Mouse (Mus musculus) heart, embryonic 11.5 days (tissue): Measurements from ENCODE around the gene Hist1h3f. TPM values are rescaled to one million over a fixed set of nuclear protein-coding genes. Genes with fewer than 3 reads are reported as not detected.
A peak's percentile ranks its signal among the peaks of the same experiment; 100 is the strongest.

Experiments
- ATAC-seq: fragments of 200-750 bp; cut with Nextera tagmentation; replicated peaks from 2 replicates; pipeline ENCODE4 v1.8.0; 2017; ENCODE audit warnings: moderate library complexity; ENCODE audit not compliant: insufficient number of reproducible peaks, low FRiP score, low TSS enrichment
- H3K27ac ChIP-seq: fragments of 300-500 bp; sonication (generic); 2 replicates; pipeline ENCODE4 v1.5.1; 2014; ENCODE audit warnings: mild to moderate bottlenecking, low read depth, low read length
- H3K27me3 ChIP-seq: fragments of 300-500 bp; sonication (generic); 2 replicates; pipeline ENCODE4 v1.6.1; 2014; ENCODE audit warnings: mild to moderate bottlenecking, low read length, mixed read lengths; ENCODE audit not compliant: control insufficient read depth, insufficient read depth
- H3K36me3 ChIP-seq: fragments of 300-500 bp; sonication (generic); 2 replicates; pipeline ENCODE4 v1.6.1; 2014; ENCODE audit warnings: mild to moderate bottlenecking, low read length, moderate library complexity, mixed read lengths; ENCODE audit not compliant: control insufficient read depth, insufficient read depth
- H3K4me1 ChIP-seq: fragments of 300-500 bp; sonication (generic); 2 replicates; pipeline ENCODE4 v1.6.1; 2014; ENCODE audit warnings: low read length; ENCODE audit not compliant: control insufficient read depth, insufficient read depth
- H3K4me2 ChIP-seq: fragments of 300-500 bp; sonication (generic); 2 replicates; pipeline ENCODE4 v1.6.1; 2014; ENCODE audit warnings: mild to moderate bottlenecking, moderate library complexity
- H3K4me3 ChIP-seq: fragments of 300-500 bp; sonication (generic); 2 replicates; pipeline ENCODE4 v1.5.1; 2014; ENCODE audit warnings: low read depth, low read length
- H3K9ac ChIP-seq: fragments of 300-500 bp; sonication (generic); 2 replicates; pipeline ENCODE4 v1.6.1; 2014; ENCODE audit warnings: mild to moderate bottlenecking, low read depth, low read length, moderate library complexity
- H3K9me3 ChIP-seq: fragments of 300-500 bp; sonication (generic); replicated peaks from 2 replicates; pipeline ENCODE4 v1.6.1; 2016; ENCODE audit warnings: low read length; ENCODE audit not compliant: control insufficient read depth
- WGBS: fragments of 180-500 bp; shearing (Covaris S2); extraction: QIAGEN DNeasy Blood & Tissue Kit; methylation state at CpG from one replicate; pipeline ENCODE4 v1.1.7; 2014; ENCODE audit not compliant: insufficient replicate concordance; 5-methylcytosine and 5-hydroxymethylcytosine counted together
- polyA plus RNA-seq: library from polyadenylated mRNA; unstranded; fragments of >200 nt; fragmentation: Nextera tagmentation; extraction: Ambion mirVana; gene quantifications from 2 replicates; pipeline ENCODE4 v1.2.1, GENCODE M21; 2014

Gene Hist1h3f
- polyA plus RNA-seq, 1 experiment from 2014 or later, result 0.19 TPM

DNA sequence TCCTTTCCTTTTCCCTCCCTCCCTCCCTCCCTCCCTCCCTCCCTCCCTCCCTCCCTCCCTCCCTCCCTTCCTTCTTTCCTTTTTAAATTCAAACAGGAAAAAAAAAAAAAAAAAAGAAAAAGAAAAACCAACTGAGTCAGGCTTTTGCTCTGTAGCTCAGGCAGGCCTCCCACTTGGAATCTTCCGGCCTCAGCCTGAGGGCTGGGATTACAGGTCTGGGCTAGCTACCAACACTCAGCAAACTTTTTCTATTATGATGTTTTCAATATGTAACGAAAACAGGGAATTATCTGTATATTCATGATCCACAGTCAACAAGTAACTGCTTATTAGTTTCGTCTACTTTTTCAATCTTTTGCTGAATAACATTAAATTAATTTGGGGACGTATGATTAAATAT is 40.9 kb upstream of the Hist1h3f start:
- Histone ChIP-seq H3K4me3 (no peak overlapping the region), H3K4me1 (peaks cover 12% of the 10 kb centered on the region), H3K4me2 (no peak overlapping the region), H3K27me3 (no peaks in the 10 kb centered on the region), H3K9ac (no peak overlapping the region), H3K9me3 (no peaks in the 10 kb centered on the region), H3K36me3 (no peaks in the 10 kb centered on the region), H3K27ac (no peak overlapping the region)
- 42% methylated on average over 4 of the region's 4 CpGs for WGBS
- no peak for ATAC-seq

DNA sequence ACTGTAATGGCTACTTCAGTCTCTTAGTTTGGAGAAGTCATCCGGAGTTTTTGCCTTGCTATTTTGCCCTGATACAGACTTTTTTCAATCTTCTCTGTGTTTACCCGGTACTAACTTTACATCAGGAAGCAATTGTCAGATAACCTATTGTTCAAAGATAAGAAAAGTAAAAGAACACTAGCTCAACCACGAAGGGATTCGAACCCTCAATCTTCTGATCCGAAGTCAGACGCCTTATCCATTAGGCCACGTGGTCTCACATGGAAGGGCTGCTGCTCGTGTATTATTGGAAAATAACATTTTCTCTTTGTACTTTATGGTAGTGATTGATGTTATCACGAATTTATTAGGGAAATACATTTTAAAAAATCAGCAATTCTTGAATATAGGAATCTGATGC is 40.1 kb upstream of the Hist1h3f start:
- Histone ChIP-seq H3K9me3 (no peaks in the 10 kb centered on the region), H3K27ac (no peak overlapping the region), H3K4me2 (peak overlapping the region; percentile 39), H3K27me3 (no peaks in the 10 kb centered on the region), H3K4me1 (peaks cover 12% of the 10 kb centered on the region), H3K9ac (no peak overlapping the region), H3K4me3 (no peak overlapping the region), H3K36me3 (no peaks in the 10 kb centered on the region)
- 3% methylated on average over 9 of the region's 9 CpGs for WGBS
- ATAC-seq, result no peak

DNA sequence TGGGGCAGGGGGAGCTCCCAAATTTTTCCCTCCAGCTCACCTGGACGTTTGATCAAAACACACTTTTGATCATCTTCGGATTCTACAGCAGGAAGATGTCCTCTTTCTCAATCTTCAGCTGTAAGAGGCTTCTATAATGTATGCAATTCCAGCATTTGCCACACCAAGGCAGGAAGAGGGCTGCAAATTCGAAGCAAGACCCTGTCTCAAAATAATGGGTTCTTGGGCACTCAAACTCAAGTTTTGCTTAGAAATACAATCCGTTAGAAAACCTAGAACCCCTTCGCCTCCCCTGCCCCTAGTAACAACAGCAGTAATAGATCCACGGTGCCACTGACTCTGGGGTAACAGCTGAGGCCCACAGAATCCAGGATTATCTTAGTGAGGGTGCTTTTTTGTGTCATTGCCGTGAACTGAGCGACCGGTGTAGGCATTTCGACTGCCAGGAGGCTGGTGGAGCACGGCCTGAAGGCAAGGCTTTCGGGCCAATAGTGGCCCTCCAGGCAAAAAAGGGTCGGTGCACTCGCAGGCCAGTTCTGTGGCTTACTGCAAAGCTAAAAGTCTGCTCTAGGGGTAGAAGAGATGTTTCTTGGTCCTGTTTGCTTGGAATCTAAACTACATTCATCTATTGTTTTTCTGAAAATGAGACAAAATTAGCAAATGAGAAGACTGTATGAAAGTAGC is 38.0 kb upstream of the Hist1h3f start:
- Histone ChIP-seq H3K27ac (peak overlapping the region; percentile 31), H3K27me3 (no peaks in the 10 kb centered on the region), H3K9me3 (no peaks in the 10 kb centered on the region), H3K9ac (peak overlapping the region; percentile 66), H3K4me2 (peak overlapping the region; percentile 70), H3K4me3 (peak overlapping the region; percentile 39), H3K36me3 (no peaks in the 10 kb centered on the region), H3K4me1 (peaks cover 19% of the 10 kb centered on the region)
- WGBS, result 2% methylated on average over 14 of the region's 14 CpGs
- ATAC-seq, result 0 out of 2 replicates have a peak, but pooled peaks have one; percentile 36

DNA sequence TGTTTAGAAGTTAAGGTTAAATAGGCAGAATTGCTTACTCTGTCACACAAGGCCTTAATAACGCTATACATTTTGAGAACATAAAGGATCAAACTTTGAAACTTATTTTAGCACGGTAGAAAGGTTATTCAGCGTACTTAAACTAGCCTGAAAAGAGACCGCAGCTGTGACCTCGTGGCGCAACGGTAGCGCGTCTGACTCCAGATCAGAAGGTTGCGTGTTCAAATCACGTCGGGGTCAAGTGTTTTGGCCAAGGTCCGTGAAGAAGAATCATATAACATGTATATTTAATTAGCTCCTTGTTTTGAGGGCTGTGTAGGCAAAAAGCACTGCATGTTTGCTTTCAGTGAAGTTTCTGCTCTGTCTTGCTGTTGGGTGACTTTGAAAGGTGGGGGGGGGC is 37.5 kb upstream of the Hist1h3f start:
- H3K4me3 ChIP-seq, result peak overlapping the region; percentile 39
- no peaks in the 10 kb centered on the region for H3K27me3 ChIP-seq
- no peaks in the 10 kb centered on the region for H3K36me3 ChIP-seq
- H3K9me3 ChIP-seq, result no peaks in the 10 kb centered on the region
- H3K4me1 ChIP-seq, result peaks cover 19% of the 10 kb centered on the region
- peak overlapping the region; percentile 70 for H3K4me2 ChIP-seq
- peak overlapping the region; percentile 31 for H3K27ac ChIP-seq
- WGBS, result 3% methylated on average over 13 of the region's 13 CpGs
- 0 out of 2 replicates have a peak, but pooled peaks have one; percentile 46 for ATAC-seq
- H3K9ac ChIP-seq, result no peak overlapping the region

DNA sequence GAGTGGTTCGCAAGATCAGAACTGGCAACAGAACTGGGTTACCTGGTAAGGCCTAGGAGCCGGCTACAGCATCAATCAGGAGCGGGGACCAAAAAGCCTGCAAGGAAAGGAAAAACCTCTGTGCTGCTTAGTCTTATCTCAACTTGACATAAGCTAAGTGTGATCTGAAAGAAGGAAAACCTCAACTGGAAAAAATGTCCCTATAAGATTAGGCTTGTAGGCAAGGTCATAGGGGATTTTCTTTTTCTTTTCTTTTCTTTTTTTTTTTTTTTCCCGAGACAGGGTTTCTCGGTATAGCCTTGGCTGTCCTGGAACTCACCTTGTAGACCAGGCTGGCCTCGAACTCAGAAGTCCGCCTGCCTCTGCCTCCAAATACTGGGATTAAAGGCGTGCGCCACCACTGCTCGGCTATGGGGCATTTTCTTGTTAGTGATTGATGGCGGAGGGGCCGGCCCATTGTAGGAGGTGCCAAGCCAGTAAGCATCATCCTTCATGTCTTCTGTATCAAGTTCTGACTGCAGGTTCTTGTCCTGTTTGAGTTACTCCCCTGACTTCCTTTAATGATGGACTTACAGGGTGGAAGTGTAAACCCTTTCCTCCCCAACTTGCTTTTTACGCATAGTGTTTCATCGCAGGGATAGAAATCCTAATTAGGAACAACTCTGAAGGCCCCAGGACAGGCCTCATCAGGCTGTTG is 36.9 kb upstream of the Hist1h3f start:
- H3K4me3 ChIP-seq, result peak overlapping the region; percentile 39; the same call in 1 of the 2 replicates

DNA sequence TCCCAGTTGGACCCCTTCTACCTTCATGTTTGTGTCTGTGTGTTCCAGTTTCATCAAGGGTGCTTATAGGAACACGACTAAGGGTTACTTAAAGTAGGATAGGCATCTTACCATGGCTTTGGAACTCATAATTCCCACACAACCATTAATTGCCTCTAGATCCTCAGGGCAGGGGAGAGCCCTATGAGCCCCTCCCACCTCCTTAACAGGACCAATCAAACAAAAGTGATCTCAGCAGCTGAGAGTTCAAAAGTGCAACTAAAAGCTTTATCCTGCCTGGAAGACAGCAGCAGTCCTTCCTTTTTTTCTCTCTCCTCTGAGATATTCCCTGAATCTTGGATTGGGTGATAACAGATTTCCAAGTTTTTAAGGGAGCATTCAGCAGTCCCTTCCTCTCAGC is 33.7 kb upstream of the Hist1h3f start:
- Histone ChIP-seq H3K9me3 (no peaks in the 10 kb centered on the region), H3K27ac (no peak overlapping the region), H3K9ac (no peak overlapping the region), H3K4me3 (no peak overlapping the region), H3K4me2 (no peak overlapping the region), H3K4me1 (peaks cover 12% of the 10 kb centered on the region), H3K36me3 (no peaks in the 10 kb centered on the region), H3K27me3 (no peaks in the 10 kb centered on the region)
- WGBS, result 27% methylated on average over 1 of the region's 1 CpGs
- ATAC-seq, result no peak

More for the DNA sequence above, 36.9 kb upstream of the Hist1h3f start:
- H3K4me1 ChIP-seq, result peaks cover 15% of the 10 kb centered on the region
- no peaks in the 10 kb centered on the region for H3K36me3 ChIP-seq
- no peak overlapping the region; the same call in 1 of the 2 replicates for H3K27ac ChIP-seq
- peak overlapping the region; percentile 70 for H3K4me2 ChIP-seq
- no peaks in the 10 kb centered on the region for H3K27me3 ChIP-seq
- 0 out of 2 replicates have a peak overlapping the region, but pooled peaks have one; percentile 16 for H3K9ac ChIP-seq
- no peak for ATAC-seq
- WGBS, result 11% methylated on average over 14 of the region's 14 CpGs
- no peaks in the 10 kb centered on the region for H3K9me3 ChIP-seq

DNA sequence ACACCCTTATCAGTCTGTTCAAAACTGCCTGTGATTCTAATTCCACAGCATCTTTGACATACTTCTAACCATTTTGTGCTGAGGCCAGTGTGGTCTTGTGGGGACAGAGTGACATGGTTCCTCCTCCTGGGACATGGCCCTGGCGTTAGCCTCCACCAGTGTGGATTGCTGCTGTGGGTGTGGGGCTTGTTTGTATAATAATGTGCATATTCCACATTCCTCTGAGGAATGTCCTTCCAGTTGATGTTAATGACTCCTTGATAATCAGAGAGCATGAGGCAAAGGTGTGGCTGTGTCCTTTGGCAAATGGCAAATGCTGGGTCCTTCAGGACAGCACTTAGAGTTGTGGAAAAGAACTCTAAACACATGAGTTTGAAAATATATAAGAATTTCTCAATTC is 30.3 kb upstream of the Hist1h3f start:
- no peaks in the 10 kb centered on the region for H3K27me3 ChIP-seq
- H3K27ac ChIP-seq, result no peak overlapping the region
- no peak overlapping the region for H3K4me3 ChIP-seq
- no peaks in the 10 kb centered on the region for H3K36me3 ChIP-seq
- WGBS, result 74% methylated on average over 1 of the region's 1 CpGs
- H3K4me2 ChIP-seq, result no peak overlapping the region
- H3K9me3 ChIP-seq, result no peaks in the 10 kb centered on the region
- peaks cover 7% of the 10 kb centered on the region for H3K4me1 ChIP-seq
- no peak overlapping the region for H3K9ac ChIP-seq
- ATAC-seq, result no peak

DNA sequence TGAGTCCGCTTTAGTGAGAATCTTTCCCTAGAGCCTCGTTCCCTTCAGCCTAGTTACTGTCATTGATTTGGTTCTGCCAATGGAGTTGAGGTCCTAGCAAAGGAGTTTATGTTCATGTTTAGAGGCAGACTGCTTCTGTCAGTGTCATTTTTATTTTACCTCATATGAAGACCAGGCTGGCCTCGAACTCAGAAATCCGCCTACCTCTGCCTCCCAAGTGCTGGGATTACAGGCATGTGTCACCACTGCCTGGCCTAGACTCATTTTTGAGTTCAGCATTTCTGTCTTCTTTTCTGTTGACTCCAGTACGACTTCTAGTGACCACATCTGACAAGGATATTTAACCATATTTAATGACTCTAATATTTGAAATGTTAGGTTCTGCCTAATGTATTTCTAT is 28.6 kb upstream of the Hist1h3f start:
- peaks cover 3% of the 10 kb centered on the region; the same call in 1 of the 2 replicates for H3K4me1 ChIP-seq
- no peaks in the 10 kb centered on the region for H3K27me3 ChIP-seq
- no peak overlapping the region for H3K4me2 ChIP-seq
- no peaks in the 10 kb centered on the region for H3K36me3 ChIP-seq
- no peaks in the 10 kb centered on the region for H3K9me3 ChIP-seq
- WGBS, result 79% methylated on average over 5 of the region's 5 CpGs
- no peak overlapping the region for H3K9ac ChIP-seq
- ATAC-seq, result no peak
- no peak overlapping the region for H3K4me3 ChIP-seq
- no peak overlapping the region for H3K27ac ChIP-seq
